Mouse (Mus musculus) cortical plate, adult 2 months (tissue): ENCODE data around the gene Ttc9b. TPM values are rescaled to one million over a fixed set of nuclear protein-coding genes. Genes with fewer than 3 reads are reported as not detected.

Source experiments
- H3K27ac ChIP-seq: fragments of 200-500 bp; 2 replicates; pipeline ENCODE4 v1.5.1; 2012; ENCODE audit warnings: low read length, control low read depth, inconsistent platforms; ENCODE audit not compliant: insufficient read depth
- H3K4me1 ChIP-seq: fragments of 200-500 bp; 2 replicates; pipeline ENCODE4 v1.6.1; 2011; ENCODE audit warnings: low read length; ENCODE audit not compliant: control insufficient read depth, insufficient read depth
- H3K4me3 ChIP-seq: fragments of 200-500 bp; 2 replicates; pipeline ENCODE4 v1.5.1; 2011; ENCODE audit warnings: mild to moderate bottlenecking, low read length, control low read depth; ENCODE audit not compliant: insufficient read depth
- CTCF ChIP-seq: fragments of 200-500 bp; IDR thresholded peaks from 2 replicates; pipeline ENCODE4 v1.5.1; 2011; ENCODE audit warnings: mild to moderate bottlenecking, control low read depth, low read length; ENCODE audit not compliant: insufficient read depth; ENCODE audit errors: extremely low read depth
- POLR2A ChIP-seq: fragments of 200-500 bp; IDR thresholded peaks from 2 replicates; pipeline ENCODE4 v1.6.1; 2011; ENCODE audit warnings: mild to moderate bottlenecking, low read length, control low read depth; ENCODE audit not compliant: insufficient read depth; ENCODE audit errors: extremely low read depth
- polyA plus RNA-seq: library from polyadenylated mRNA; depleted of rRNA; stranded (reverse); fragments of >200 nt; gene quantifications from 2 replicates; pipeline ENCODE4 v1.2.3, GENCODE M21; 2012

Ttc9b gene
- polyA plus RNA-seq, 1 experiment, result 188 TPM

GRCm38 (mm10) chr7:27656600-27656999 is 2.9 kb downstream of the Ttc9b start:
- TF ChIP-seq POLR2A, result no peak
- no peak for TF ChIP-seq CTCF
- H3K4me3 ChIP-seq, result no peak overlapping the region

GRCm38 (mm10) chr7:27657824-27658395 is 4.2 kb downstream of the Ttc9b start:
- TF ChIP-seq POLR2A (0 out of 2 replicates have a peak, but pooled peaks have one; percentile 9), CTCF (no peak)
- Histone ChIP-seq H3K4me1 (peaks cover 2% of the 10 kb centered on the region; the same call in 1 of the 2 replicates), H3K27ac (peak overlapping the region; percentile 2; the same call in 1 of the 2 replicates), H3K4me3 (no peak overlapping the region)

More at GRCm38 (mm10) chr7:27656600-27656999, 2.9 kb downstream of the Ttc9b start:
- peaks cover 2% of the 10 kb centered on the region; the same call in 1 of the 2 replicates for H3K4me1 ChIP-seq
- H3K27ac ChIP-seq, result no peak overlapping the region

GRCm38 (mm10) chr7:27658712-27659663 is 5.3 kb downstream of the Ttc9b start:
- Histone ChIP-seq H3K4me1 (peaks cover 2% of the 10 kb centered on the region; the same call in 1 of the 2 replicates), H3K4me3 (no peak overlapping the region), H3K27ac (no peak overlapping the region)
- TF ChIP-seq CTCF (peak; percentile 9; the same call in 1 of the 2 replicates), POLR2A (peak; percentile 43; the same call in 1 of the 2 replicates)

- no peak for TF ChIP-seq POLR2A
- no peak for TF ChIP-seq CTCF
- no peak overlapping the region for H3K4me3 ChIP-seq
- no peaks in the 10 kb centered on the region for H3K4me1 ChIP-seq
- H3K27ac ChIP-seq, result no peak overlapping the region
Observed at GRCm38 (mm10) chr7:27662038-27662437, 8.3 kb downstream of the Ttc9b start.

- H3K4me3 ChIP-seq, result peak overlapping the region; percentile 35
- peak overlapping the region; percentile 18; the same call in 1 of the 2 replicates for H3K27ac ChIP-seq
- TF ChIP-seq POLR2A, result no peak
- no peak for TF ChIP-seq CTCF
- peaks cover 5% of the 10 kb centered on the region; the same call in 1 of the 2 replicates for H3K4me1 ChIP-seq
Observed at GRCm38 (mm10) chr7:27673064-27673574, 19.4 kb downstream of the Ttc9b start.

GRCm38 (mm10) chr7:27673575-27674131 is 19.9 kb downstream of the Ttc9b start:
- peak overlapping the region; percentile 35 for H3K4me3 ChIP-seq
- H3K27ac ChIP-seq, result peak overlapping the region; percentile 18; the same call in 1 of the 2 replicates
- TF ChIP-seq CTCF, result no peak
- H3K4me1 ChIP-seq, result peaks cover 5% of the 10 kb centered on the region; the same call in 1 of the 2 replicates

- peak overlapping the region; percentile 35 for H3K4me3 ChIP-seq
- H3K4me1 ChIP-seq, result peaks cover 5% of the 10 kb centered on the region; the same call in 1 of the 2 replicates
- H3K27ac ChIP-seq, result peak overlapping the region; percentile 9
- TF ChIP-seq CTCF, result no peak
- no peak for TF ChIP-seq POLR2A
Observed at GRCm38 (mm10) chr7:27674195-27674521, 20.4 kb downstream of the Ttc9b start.

- Histone ChIP-seq H3K4me3 (peak within 1 kb of the TSS; percentile 35), H3K4me1 (peaks cover 5% of the 10 kb centered on the region; the same call in 1 of the 2 replicates), H3K27ac (peak within 1 kb of the TSS; percentile 31)
- no peak for TF ChIP-seq CTCF
- TF ChIP-seq POLR2A, result peak; percentile 46; the same call in 1 of the 2 replicates
Observed at GRCm38 (mm10) chr7:27674522-27675221, 21.0 kb downstream of the Ttc9b start, which contains the start of gene Map3k10. Gene Map3k10 (minus strand): TSS chr7:27674598.

GRCm38 (mm10) chr7:27675222-27675612 is 21.5 kb downstream of the Ttc9b start:
- Histone ChIP-seq H3K27ac (no peak overlapping the region), H3K4me3 (peak overlapping the region; percentile 35; the same call in 1 of the 2 replicates), H3K4me1 (peaks cover 5% of the 10 kb centered on the region; the same call in 1 of the 2 replicates)
- TF ChIP-seq POLR2A (no peak), CTCF (no peak)
